ENCODE assay signal across 8 mouse cellular contexts in genomic region chr3:16466388-16466787, GRCm38 (mm10).
DNase-seq lines count a peak whose midpoint lies in the region; ATAC-seq lines count a peak whose summit lies in the region.

No protein-coding gene starts in this region.

- no peaks in the 10 kb centered on the region for H3K36me3 ChIP-seq in embryonic facial prominence, embryonic 15.5 days
- no peaks in the 10 kb centered on the region for H3K36me3 ChIP-seq in limb, embryonic 11.5 days (ENCODE audit: control insufficient read depth, insufficient read depth, low read length)

- no peak overlapping the region for H3K27ac ChIP-seq in embryonic facial prominence, embryonic 15.5 days (replicated peaks)
- no peak overlapping the region for H3K27ac ChIP-seq in limb, embryonic 11.5 days (replicated peaks; ENCODE audit: low read depth, low read length)

- DNase-seq in heart, postnatal 10 days: peak; percentile 10 to 38
- no peak for DNase-seq in heart, adult 9 months (ENCODE audit: low spot score in 2 of 2)
- DNase-seq in brain, adult 2 months (ENCODE audit: low read depth, low spot score): peak; percentile 87
- DNase-seq in kidney, adult 9 months: peak; percentile 38
- DNase-seq in limb, embryonic 11.5 days (ENCODE audit: low spot score): peak; percentile 73
- DNase-seq in retina, adult 2 months (ENCODE audit: low read depth, low spot score): peak; percentile 43
- DNase-seq in spleen, postnatal 10 days (ENCODE audit: low spot score in 2 of 2): no peak

- no peaks in the 10 kb centered on the region for H3K9me3 ChIP-seq in embryonic facial prominence, embryonic 15.5 days (replicated peaks)
- no peaks in the 10 kb centered on the region for H3K9me3 ChIP-seq in limb, embryonic 11.5 days (ENCODE audit: control insufficient read depth, low read length)

- ATAC-seq in embryonic facial prominence, embryonic 15.5 days (ENCODE audit: insufficient number of reproducible peaks, low FRiP score, low TSS enrichment, low read depth): no peak
- ATAC-seq in limb, embryonic 11.5 days (ENCODE audit: insufficient number of reproducible peaks, low FRiP score, low TSS enrichment, low read depth): no peak

- H3K4me2 ChIP-seq in embryonic facial prominence, embryonic 15.5 days (replicated peaks): peak overlapping the region; percentile 35
- H3K4me2 ChIP-seq in limb, embryonic 11.5 days (ENCODE audit: low read depth, severe bottlenecking): no peak overlapping the region

- H3K9ac ChIP-seq in embryonic facial prominence, embryonic 15.5 days: no peak overlapping the region
- no peak overlapping the region for H3K9ac ChIP-seq in limb, embryonic 11.5 days (ENCODE audit: low read length)

- intact Hi-C loops in heart, postnatal 10 days (cut with DNase I): loop anchor here (1.0 kb wide), 1 partner anchor 1358 kb away; no protein-coding TSS in a partner anchor

- 9% methylated on average over 9 of the region's 9 CpGs for WGBS in embryonic facial prominence, embryonic 15.5 days
- 22% methylated on average over 9 of the region's 9 CpGs for WGBS in limb, embryonic 11.5 days

- H3K4me3 ChIP-seq in embryonic facial prominence, embryonic 15.5 days (replicated peaks): peak overlapping the region; percentile 21; the same call in 1 of the 2 replicates
- no peak overlapping the region for H3K4me3 ChIP-seq in limb, embryonic 11.5 days (ENCODE audit: low read depth, low read length)

- H3K4me1 ChIP-seq in embryonic facial prominence, embryonic 15.5 days: no peaks in the 10 kb centered on the region
- H3K4me1 ChIP-seq in limb, embryonic 11.5 days (ENCODE audit: control insufficient read depth, insufficient read depth, low read length): no peaks in the 10 kb centered on the region

- no peaks in the 10 kb centered on the region for H3K27me3 ChIP-seq in embryonic facial prominence, embryonic 15.5 days
- H3K27me3 ChIP-seq in limb, embryonic 11.5 days (ENCODE audit: control insufficient read depth, insufficient read depth, low read length): no peaks in the 10 kb centered on the region

Comparison
In these comparisons a context has a peak if more than half of its experiments do, and no peak if none do; other contexts are left out.
1. DNase-seq: peak in heart, postnatal 10 days (2 of 2), brain, adult 2 months (single experiment), kidney, adult 9 months (single experiment), limb, embryonic 11.5 days (single experiment) and retina, adult 2 months (single experiment); none in heart, adult 9 months (0 of 2) and spleen, postnatal 10 days (0 of 2).